Mouse (Mus musculus) midbrain, postnatal 0 days (tissue): ENCODE data around the gene Tmem239. TPM values are rescaled to one million over a fixed set of nuclear protein-coding genes. Genes with fewer than 3 reads are reported as not detected.

Source experiments
- ATAC-seq: fragments of 200-750 bp; cut with Nextera tagmentation; 2 replicates; pipeline ENCODE4 v1.8.0; 2017; ENCODE audit warnings: moderate number of reproducible peaks, mild to moderate bottlenecking, moderate TSS enrichment, moderate library complexity; ENCODE audit not compliant: low FRiP score
- DNase-seq: peaks from one replicate; pipeline ENCODE4 v3.0.0-alpha.2; 2015; ENCODE audit warnings: low spot score
- H3K27ac ChIP-seq: fragments of 300-500 bp; sonication (generic); 2 replicates; pipeline ENCODE4 v1.5.1; 2014; ENCODE audit warnings: low read depth, mild to moderate bottlenecking, low read length, mixed read lengths
- H3K27me3 ChIP-seq: fragments of 300-500 bp; sonication (generic); 2 replicates; pipeline ENCODE4 v1.6.1; 2014; ENCODE audit warnings: low read length, control low read depth, mixed read lengths; ENCODE audit not compliant: insufficient read depth
- H3K36me3 ChIP-seq: fragments of 300-500 bp; sonication (generic); 2 replicates; pipeline ENCODE4 v1.6.1; 2014; ENCODE audit warnings: low read length, control low read depth, mixed read lengths; ENCODE audit not compliant: insufficient read depth
- H3K4me1 ChIP-seq: fragments of 300-500 bp; sonication (generic); 2 replicates; pipeline ENCODE4 v1.6.1; 2014; ENCODE audit warnings: mild to moderate bottlenecking, control low read depth, antibody characterized with exemption, low read length, mixed read lengths; ENCODE audit not compliant: insufficient read depth
- H3K4me2 ChIP-seq: fragments of 300-500 bp; sonication (generic); 2 replicates; pipeline ENCODE4 v1.6.1; 2014; ENCODE audit warnings: low read depth, mild to moderate bottlenecking, low read length, mixed read lengths; ENCODE audit not compliant: poor library complexity, severe bottlenecking
- H3K4me3 ChIP-seq: fragments of 300-500 bp; sonication (generic); 2 replicates; pipeline ENCODE4 v1.5.1; 2014; ENCODE audit warnings: low read depth, mild to moderate bottlenecking, low read length, moderate library complexity
- H3K9ac ChIP-seq: fragments of 300-500 bp; sonication (generic); replicated peaks from 2 replicates; pipeline ENCODE4 v1.6.1; 2014; ENCODE audit warnings: mild to moderate bottlenecking, low read length, moderate library complexity, mixed read lengths; ENCODE audit not compliant: poor library complexity, severe bottlenecking
- H3K9me3 ChIP-seq: fragments of 300-500 bp; sonication (generic); 2 replicates; pipeline ENCODE4 v1.6.1; 2016; ENCODE audit warnings: low read length, control low read depth
- CTCF ChIP-seq: IDR thresholded peaks from 2 replicates; pipeline ENCODE4 v1.5.1; 2016; ENCODE audit warnings: antibody characterized with exemption, mild to moderate bottlenecking
- WGBS: fragments of 180-500 bp; shearing (Covaris S2); extraction: QIAGEN DNeasy Blood & Tissue Kit; methylation state at CpG from one replicate; pipeline ENCODE4 v1.1.7; 2014; 5-methylcytosine and 5-hydroxymethylcytosine counted together
- polyA plus RNA-seq: library from polyadenylated mRNA; unstranded; fragments of >200 nt; fragmentation: Nextera tagmentation; extraction: Ambion mirVana; gene quantifications from 2 replicates; pipeline ENCODE4 v1.2.1, GENCODE M21; 2015
- total RNA-seq: library from RNA; depleted of rRNA; stranded (reverse); fragments of >200 nt; gene quantifications from 2 replicates; pipeline ENCODE4 v1.2.3, GENCODE M21; 2014

Gene Tmem239
- total and polyA plus RNA-seq, 2 experiments from 2014 or later: not detected

DNA sequence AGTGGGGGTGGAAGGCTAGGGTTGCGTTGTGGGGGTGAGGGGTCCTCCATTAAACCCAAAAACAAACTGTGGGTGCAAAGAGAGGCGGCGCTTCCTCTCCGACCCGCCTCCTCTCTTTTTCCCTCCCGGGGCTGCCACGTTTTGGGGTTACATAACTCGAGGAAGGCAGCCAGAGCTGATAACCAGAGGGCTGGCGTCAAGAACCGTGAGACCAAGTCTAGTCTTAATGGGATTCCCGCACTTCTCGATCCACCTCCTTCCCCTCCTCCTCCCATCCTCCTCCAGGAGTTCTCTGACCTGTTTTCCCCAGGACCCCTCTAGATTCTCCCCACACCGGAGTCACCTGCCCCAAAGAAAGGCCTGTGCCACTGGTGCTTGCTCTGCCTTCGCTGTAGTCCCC lies 8.2 kb upstream of the Tmem239 start:
- no peak for TF ChIP-seq CTCF
- Histone ChIP-seq H3K4me1 (0 out of 2 replicates have a peak, but pooled peaks cover 8% of the 10 kb centered on the region), H3K9me3 (no peaks in the 10 kb centered on the region), H3K27ac (no peak overlapping the region), H3K36me3 (0 out of 2 replicates have a peak, but pooled peaks cover 5% of the 10 kb centered on the region), H3K9ac (no peak overlapping the region), H3K4me2 (peak overlapping the region; percentile 92), H3K27me3 (no peaks in the 10 kb centered on the region; the same call in none of the 2 replicates), H3K4me3 (peak overlapping the region; percentile 49; the same call in 1 of the 2 replicates)
- DNase-seq: no peak
- no peak for ATAC-seq
- WGBS: 23% methylated on average over 13 of the region's 14 CpGs

- no peak for TF ChIP-seq CTCF
- Histone ChIP-seq H3K27me3 (no peaks in the 10 kb centered on the region; the same call in none of the 2 replicates), H3K4me3 (no peak overlapping the region), H3K4me2 (no peak overlapping the region), H3K4me1 (0 out of 2 replicates have a peak, but pooled peaks cover 8% of the 10 kb centered on the region), H3K9me3 (no peaks in the 10 kb centered on the region), H3K27ac (no peak overlapping the region), H3K9ac (no peak overlapping the region), H3K36me3 (no peaks in the 10 kb centered on the region)
- DNase-seq (no peak), ATAC-seq (no peak)
- WGBS: 83% methylated on average over 1 of the region's 1 CpGs
These were observed 6.2 kb upstream of the Tmem239 start for GRCm38 (mm10) chr2:130400046-130400445.

GRCm38 (mm10) chr2:130401891-130402290 lies 4.4 kb upstream of the Tmem239 start:
- ATAC-seq (no peak), DNase-seq (no peak)
- Histone ChIP-seq H3K4me3 (no peak overlapping the region), H3K27me3 (no peaks in the 10 kb centered on the region; the same call in 1 of the 2 replicates), H3K4me2 (no peak overlapping the region), H3K9me3 (no peaks in the 10 kb centered on the region), H3K4me1 (0 out of 2 replicates have a peak, but pooled peaks cover 7% of the 10 kb centered on the region), H3K36me3 (no peaks in the 10 kb centered on the region), H3K27ac (no peak overlapping the region), H3K9ac (no peak overlapping the region)
- WGBS: 89% methylated on average over 4 of the region's 4 CpGs
- no peak for TF ChIP-seq CTCF

DNA sequence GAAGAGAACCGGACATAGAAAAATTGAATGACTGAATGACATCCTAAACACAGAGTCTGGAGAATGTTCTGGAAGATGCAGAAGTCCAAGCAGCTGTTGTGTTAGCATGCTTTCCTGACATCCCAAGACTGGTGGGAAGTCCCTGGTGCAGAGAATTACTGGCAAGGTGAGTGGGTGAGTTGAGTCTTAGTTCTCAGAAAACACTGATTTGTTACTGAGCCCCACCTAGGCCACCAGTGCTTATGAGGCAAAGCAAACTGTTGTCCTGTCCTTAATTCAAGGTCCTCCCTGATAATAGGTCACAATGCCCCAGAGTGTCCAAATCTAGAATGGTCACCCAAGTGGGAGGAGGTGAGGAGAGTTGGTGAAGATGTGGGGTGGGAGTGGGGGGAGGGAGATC lies 1.3 kb upstream of the Tmem239 start, which contains the start of the genes Gm28372 and 1700020A23Rik:
TSS of gene Gm28372 (plus strand) at position 301 of the 400 bp plus-strand sequence.
TSS of gene 1700020A23Rik (plus strand) at position 321 of the 400 bp plus-strand sequence.
- Histone ChIP-seq H3K4me1 (no peaks in the 10 kb centered on the region), H3K36me3 (no peaks in the 10 kb centered on the region), H3K4me2 (no peak within 1 kb of the TSS), H3K27me3 (no peaks in the 10 kb centered on the region), H3K4me3 (no peak within 1 kb of the TSS), H3K9ac (no peak within 1 kb of the TSS), H3K27ac (no peak within 1 kb of the TSS), H3K9me3 (no peaks in the 10 kb centered on the region)
- no peak for TF ChIP-seq CTCF
- 96% methylated on average over 1 of the region's 1 CpGs for WGBS
- ATAC-seq (no peak), DNase-seq (no peak)

- no peaks in the 10 kb centered on the region for H3K27me3 ChIP-seq
- WGBS: 16% methylated on average over 6 of the region's 6 CpGs
- no peak overlapping the region for H3K4me2 ChIP-seq
- peak; percentile 31; the same call in 1 of the 2 replicates for TF ChIP-seq CTCF
- DNase-seq: peak; percentile 64
- no peak overlapping the region for H3K4me3 ChIP-seq
- no peaks in the 10 kb centered on the region for H3K9me3 ChIP-seq
- H3K9ac ChIP-seq: no peak overlapping the region
- no peak overlapping the region for H3K27ac ChIP-seq
- ATAC-seq: no peak
- no peaks in the 10 kb centered on the region for H3K36me3 ChIP-seq
- no peaks in the 10 kb centered on the region for H3K4me1 ChIP-seq
These were observed 1.9 kb downstream of the Tmem239 start for GRCm38 (mm10) chr2:130408194-130408593.

- Histone ChIP-seq H3K4me3 (no peak overlapping the region), H3K4me2 (no peak overlapping the region), H3K9ac (no peak overlapping the region), H3K27me3 (no peaks in the 10 kb centered on the region), H3K4me1 (no peaks in the 10 kb centered on the region), H3K36me3 (no peaks in the 10 kb centered on the region), H3K9me3 (no peaks in the 10 kb centered on the region), H3K27ac (no peak overlapping the region)
- peak; percentile 86 for TF ChIP-seq CTCF
- DNase-seq (peak; percentile 81), ATAC-seq (peak; percentile 83)
- WGBS: 38% methylated on average over 16 of the region's 16 CpGs
These were observed 5.5 kb downstream of the Tmem239 start for GRCm38 (mm10) chr2:130411558-130412495.
